Mouse (Mus musculus) MEL (cell line): ENCODE data around the gene Lrba. TPM values are rescaled to one million over a fixed set of nuclear protein-coding genes. Genes with fewer than 3 reads are reported as not detected.

Experiments
- DNase-seq: peaks from one replicate; pipeline ENCODE4 v3.0.0; 2011; ENCODE audit warnings: low read depth, low spot score
- H3K27ac ChIP-seq: 2 replicates; pipeline ENCODE4 v1.5.1; 2012; ENCODE audit warnings: low read depth, mild to moderate bottlenecking, control low read depth, low read length, moderate library complexity; ENCODE audit not compliant: control insufficient read depth
- H3K27me3 ChIP-seq, 2 experiments: fragments of 150-350 bp in 1 of 2; sonication (generic) in 1 of 2; 2 replicates each; pipeline ENCODE4 v1.6.1; 2012; ENCODE audit warnings: low read length in 2 of 2, mild to moderate bottlenecking in 2 of 2, improper control_type of control experiment in 1 of 2, moderate library complexity in 1 of 2; ENCODE audit not compliant: insufficient read depth in 2 of 2, control insufficient read depth in 1 of 2
- H3K36me3 ChIP-seq, 2 experiments: 2 replicates each; pipeline ENCODE4 v1.6.1; 2012 to 2014; ENCODE audit warnings: low read length in 2 of 2, improper control_type of control experiment in 1 of 2, inconsistent platforms in 1 of 2, mild to moderate bottlenecking in 1 of 2; ENCODE audit not compliant: insufficient read depth in 2 of 2, control insufficient read depth in 1 of 2
- H3K4me1 ChIP-seq, 2 experiments: fragments of 150-350 bp in 1 of 2; sonication (generic) in 1 of 2; 2 replicates each; pipeline ENCODE4 v1.6.1; 2012; ENCODE audit warnings: low read length in 2 of 2, improper control_type of control experiment in 1 of 2, mild to moderate bottlenecking in 1 of 2; ENCODE audit not compliant: insufficient read depth in 2 of 2, control insufficient read depth in 1 of 2
- H3K4me3 ChIP-seq, 2 experiments: fragments of 150-350 bp in 1 of 2; sonication (generic) in 1 of 2; 2 replicates each; pipeline ENCODE4 v1.5.1; 2012; ENCODE audit warnings: low read depth in 2 of 2, low read length in 2 of 2, mild to moderate bottlenecking in 2 of 2, moderate library complexity in 2 of 2, control low read depth in 1 of 2, improper control_type of control experiment in 1 of 2; ENCODE audit not compliant: control insufficient read depth in 1 of 2, insufficient read depth in 1 of 2
- H3K79me2 ChIP-seq: 2 replicates; pipeline ENCODE4 v1.6.1; 2012; ENCODE audit warnings: mild to moderate bottlenecking, low read length, moderate library complexity; ENCODE audit not compliant: control insufficient read depth, poor library complexity, insufficient read depth
- H3K9ac ChIP-seq: 2 replicates; pipeline ENCODE4 v1.6.1; 2012; ENCODE audit warnings: low read depth, mild to moderate bottlenecking, control low read depth, low read length, moderate library complexity; ENCODE audit not compliant: control insufficient read depth, poor library complexity, severe bottlenecking
- H3K9me3 ChIP-seq: fragments of 150-350 bp; sonication (generic); replicated peaks from 2 replicates; pipeline ENCODE4 v1.6.1; 2012; ENCODE audit warnings: mild to moderate bottlenecking, low read length, improper control_type of control experiment, moderate library complexity; ENCODE audit not compliant: insufficient read depth
- CTCF ChIP-seq, 3 experiments: IDR thresholded peaks in 2 of 3; conservative IDR thresholded peaks in 1 of 3; 2 replicates each; pipeline ENCODE4 v1.5.1; 2011 to 2012; ENCODE audit warnings: low read length in 3 of 3, low read depth in 2 of 3, mild to moderate bottlenecking in 2 of 3, improper control_type of control experiment in 1 of 3, inconsistent platforms in 1 of 3, mixed read lengths in 1 of 3, moderate library complexity in 1 of 3; ENCODE audit not compliant: control insufficient read depth in 1 of 3, insufficient read depth in 1 of 3, poor library complexity in 1 of 3, severe bottlenecking in 1 of 3
- E2F4 ChIP-seq: IDR thresholded peaks from 2 replicates; pipeline ENCODE4 v1.6.1; 2011; ENCODE audit warnings: low read depth, low read length, improper control_type of control experiment, borderline replicate concordance
- EP300 ChIP-seq, 2 experiments: IDR thresholded peaks; 2 replicates each; pipeline ENCODE4 v1.6.1; 2011; ENCODE audit warnings: improper control_type of control experiment in 2 of 2, low read length in 2 of 2, low read depth in 1 of 2, mild to moderate bottlenecking in 1 of 2
- ETS1 ChIP-seq: IDR thresholded peaks from 2 replicates; pipeline ENCODE4 v1.6.1; 2012; ENCODE audit warnings: low read depth, mild to moderate bottlenecking, inconsistent platforms, low read length, improper control_type of control experiment, moderate library complexity
- GABPA ChIP-seq: IDR thresholded peaks from 2 replicates; pipeline ENCODE4 v1.6.1; 2012; ENCODE audit warnings: low read depth, mild to moderate bottlenecking, inconsistent platforms, low read length, improper control_type of control experiment, moderate library complexity
- GATA1 ChIP-seq: IDR thresholded peaks from 2 replicates; pipeline ENCODE4 v1.6.1; 2011; ENCODE audit warnings: low read depth, low read length, improper control_type of control experiment
- HCFC1 ChIP-seq: IDR thresholded peaks from 2 replicates; pipeline ENCODE4 v1.6.1; 2012; ENCODE audit warnings: low read depth, mild to moderate bottlenecking, inconsistent platforms, low read length, improper control_type of control experiment, moderate library complexity
- KAT2A ChIP-seq: conservative IDR thresholded peaks from 2 replicates; pipeline ENCODE4 v1.6.1; 2012; ENCODE audit warnings: low read depth, low read length, improper control_type of control experiment, inconsistent platforms
- MEF2A ChIP-seq: IDR thresholded peaks from 2 replicates; pipeline ENCODE4 v1.6.1; 2014; ENCODE audit warnings: low read depth, mild to moderate bottlenecking, inconsistent platforms, low read length, improper control_type of control experiment; ENCODE audit not compliant: poor library complexity, insufficient replicate concordance, severe bottlenecking; ENCODE audit errors: extremely low read depth
- MXI1 ChIP-seq: IDR thresholded peaks from 2 replicates; pipeline ENCODE4 v1.6.1; 2011; ENCODE audit warnings: mild to moderate bottlenecking, low read depth, low read length, improper control_type of control experiment
- MYB ChIP-seq: IDR thresholded peaks from 2 replicates; pipeline ENCODE4 v1.6.1; 2011; ENCODE audit warnings: mild to moderate bottlenecking, low read depth, low read length, improper control_type of control experiment
- POLR2A ChIP-seq, 2 experiments: IDR thresholded peaks; 2 replicates each; pipeline ENCODE4 v1.6.1; 2011 to 2012; ENCODE audit warnings: low read length in 2 of 2, mild to moderate bottlenecking in 2 of 2, control low read depth in 1 of 2, improper control_type of control experiment in 1 of 2, low read depth in 1 of 2, moderate library complexity in 1 of 2; ENCODE audit not compliant: control insufficient read depth in 1 of 2, insufficient read depth in 1 of 2, poor library complexity in 1 of 2
- POLR2AphosphoS2 ChIP-seq: IDR thresholded peaks from 2 replicates; pipeline ENCODE4 v1.6.1; 2011; ENCODE audit warnings: low read length, improper control_type of control experiment
- RAD21 ChIP-seq: IDR thresholded peaks from 2 replicates; pipeline ENCODE4 v1.6.1; 2011; ENCODE audit warnings: mild to moderate bottlenecking, low read depth, low read length, improper control_type of control experiment
- RCOR1 ChIP-seq: IDR thresholded peaks from 2 replicates; pipeline ENCODE4 v1.6.1; 2012; ENCODE audit warnings: low read depth, mild to moderate bottlenecking, inconsistent platforms, low read length, improper control_type of control experiment
- SIN3A ChIP-seq: IDR thresholded peaks from 2 replicates; pipeline ENCODE4 v1.6.1; 2012; ENCODE audit warnings: low read length, improper control_type of control experiment, inconsistent platforms
- TAL1 ChIP-seq: IDR thresholded peaks from 2 replicates; pipeline ENCODE4 v1.6.1; 2012; ENCODE audit warnings: mild to moderate bottlenecking, inconsistent platforms, low read length, moderate library complexity, mixed read lengths
- TBP ChIP-seq: IDR thresholded peaks from 2 replicates; pipeline ENCODE4 v1.8.0; 2011; ENCODE audit warnings: low read depth, low read length, improper control_type of control experiment
- TCF12 ChIP-seq: IDR thresholded peaks from 2 replicates; pipeline ENCODE4 v1.6.1; 2014; ENCODE audit warnings: low read depth, mild to moderate bottlenecking, inconsistent platforms, low read length, improper control_type of control experiment, moderate library complexity
- USF1 ChIP-seq: IDR thresholded peaks from 2 replicates; pipeline ENCODE4 v1.6.1; 2014; ENCODE audit warnings: low read depth, mild to moderate bottlenecking, inconsistent platforms, low read length, improper control_type of control experiment, moderate library complexity
- USF2 ChIP-seq, 2 experiments: IDR thresholded peaks; 2 replicates each; pipeline ENCODE4 v1.6.1; 2011 to 2012; ENCODE audit warnings: improper control_type of control experiment in 2 of 2, low read length in 2 of 2, borderline replicate concordance in 1 of 2, inconsistent platforms in 1 of 2, low read depth in 1 of 2, mild to moderate bottlenecking in 1 of 2; ENCODE audit not compliant: insufficient read depth in 1 of 2
- ZC3H11A ChIP-seq: IDR thresholded peaks from 2 replicates; pipeline ENCODE4 v1.6.1; 2012; ENCODE audit warnings: low read depth, mild to moderate bottlenecking, inconsistent platforms, low read length, improper control_type of control experiment
- ZKSCAN1 ChIP-seq: IDR thresholded peaks from 2 replicates; pipeline ENCODE4 v1.6.1; 2012; ENCODE audit warnings: low read depth, mild to moderate bottlenecking, inconsistent platforms, low read length, improper control_type of control experiment, moderate library complexity
- ZNF384 ChIP-seq: IDR thresholded peaks from 2 replicates; pipeline ENCODE4 v1.6.1; 2012; ENCODE audit warnings: low read depth, mild to moderate bottlenecking, inconsistent platforms, low read length, improper control_type of control experiment
- polyA plus RNA-seq, 2 experiments: library from polyadenylated mRNA; stranded (reverse) in 1 of 2; unstranded in 1 of 2; fragments of >175 nt in 1 of 2; fragments of >200 nt in 1 of 2; gene quantifications; 2 replicates each; pipeline versions ENCODE4 v1.2.1 to v1.2.4; 2012; ENCODE audit warnings: low replicate concordance in 2 of 2, low read depth in 1 of 2; ENCODE audit not compliant: insufficient read length in 2 of 2, insufficient read depth in 1 of 2, missing spikeins in 1 of 2
- total RNA-seq: library from RNA; depleted of rRNA; stranded (reverse); fragments of 300-350 nt; gene quantifications from 2 replicates; pipeline ENCODE4 v1.2.3, GENCODE M21; 2012

The Lrba gene
- total and polyA plus RNA-seq, 3 experiments, result 10.9 to 17.9 TPM; not detected in 1

- TF ChIP-seq CTCF (IDR thresholded peaks at IDR 0.05 in 2 of 3, conservative IDR thresholded peaks at IDR 0.05 in 1 of 3; ENCODE audit: control insufficient read depth in 1 of 3, insufficient read depth in 1 of 3, low read depth in 2 of 3, low read length in 3 of 3, poor library complexity in 1 of 3, severe bottlenecking in 1 of 3) (no peak), ZKSCAN1 (no peak), RCOR1 (no peak), GABPA (no peak), TCF12 (peak; percentile 74), TAL1 (peak; percentile 47; the same call in 1 of the 2 replicates), POLR2A (IDR thresholded peaks at IDR 0.05; ENCODE audit: control insufficient read depth in 1 of 2, insufficient read depth in 1 of 2, low read depth in 1 of 2, low read length in 2 of 2, poor library complexity in 1 of 2) (no peak), HCFC1 (no peak), USF1 (no peak), MEF2A (no peak), RAD21 (no peak), TBP (no peak), GATA1 (peak; percentile 77), USF2 (IDR thresholded peaks at IDR 0.05; ENCODE audit: borderline replicate concordance in 1 of 2, insufficient read depth in 1 of 2, low read depth in 1 of 2, low read length in 2 of 2) (no peak), MXI1 (no peak), MYB (0 out of 2 replicates have a peak, but pooled peaks have one; percentile 37), E2F4 (no peak), KAT2A (no peak), ZNF384 (no peak), ETS1 (peak; percentile 14; the same call in 1 of the 2 replicates), SIN3A (no peak), POLR2AphosphoS2 (no peak), ZC3H11A (no peak), EP300 (IDR thresholded peaks at IDR 0.05; ENCODE audit: low read depth in 1 of 2, low read length in 2 of 2) (peak; percentile 79 to 80)
- Histone ChIP-seq H3K4me3 (no peak overlapping the region), H3K36me3 (peaks cover 0 to 9% of the 10 kb centered on the region in 2 experiments; a peak in 2 of 4 replicates), H3K27ac (no peak overlapping the region), H3K9me3 (no peaks in the 10 kb centered on the region), H3K9ac (no peak overlapping the region), H3K79me2 (no peaks in the 10 kb centered on the region), H3K27me3 (no peaks in the 10 kb centered on the region), H3K4me1 (peaks cover 4 to 17% of the 10 kb centered on the region in 2 experiments; a peak in 3 of 4 replicates)
- DNase-seq, result peak; percentile 71
These were observed 574.6 kb downstream of the Lrba start for GRCm38 (mm10) chr3:86799041-86799440.
